Mouse (Mus musculus) retina, embryonic 14.5 days (tissue): ENCODE measurements around the gene Thap2.

Experiments used
- DNase-seq: peaks from one replicate; pipeline ENCODE4 v3.0.0-alpha.2; 2015; ENCODE audit warnings: low spot score

Gene Thap2

GRCm38 (mm10) chr10:115384221-115385017 is at the start of gene Thap2, which contains the start of gene Zfc3h1:
Gene Thap2, minus strand, starts transcription at chr10:115384443.
Gene Zfc3h1, plus strand, starts transcription at chr10:115384959.
- DNase-seq: peak; percentile 98

- no peak for DNase-seq
Observed at GRCm38 (mm10) chr10:115425351-115425750, 41.1 kb upstream of the Thap2 start.

GRCm38 (mm10) chr10:115421976-115422375 is 37.7 kb upstream of the Thap2 start:
- no peak for DNase-seq

- no peak for DNase-seq
Observed at GRCm38 (mm10) chr10:115414056-115414455, 29.8 kb upstream of the Thap2 start.

GRCm38 (mm10) chr10:115413496-115413895 is 29.3 kb upstream of the Thap2 start:
- DNase-seq: no peak

GRCm38 (mm10) chr10:115406393-115406792 is 22.1 kb upstream of the Thap2 start:
- DNase-seq: peak; percentile 85

GRCm38 (mm10) chr10:115391896-115392295 is 7.7 kb upstream of the Thap2 start:
- DNase-seq: no peak

- DNase-seq: no peak
Observed at GRCm38 (mm10) chr10:115391076-115391475, 6.8 kb upstream of the Thap2 start.

GRCm38 (mm10) chr10:115387891-115388290 is 3.6 kb upstream of the Thap2 start:
- no peak for DNase-seq

- DNase-seq: peak; percentile 64
Observed at GRCm38 (mm10) chr10:115385018-115386002, 1.1 kb upstream of the Thap2 start.

- DNase-seq: peak; percentile 38
Observed at GRCm38 (mm10) chr10:115383644-115384220, 511 bp downstream of the Thap2 start.

GRCm38 (mm10) chr10:115382846-115383643 is 1.2 kb downstream of the Thap2 start:
- DNase-seq: peak; percentile 17

GRCm38 (mm10) chr10:115381506-115382084 is 2.6 kb downstream of the Thap2 start:
- DNase-seq: no peak

- DNase-seq: no peak
Observed at GRCm38 (mm10) chr10:115363151-115363550, 21.1 kb downstream of the Thap2 start.

- DNase-seq: no peak
Observed at GRCm38 (mm10) chr10:115362623-115362964, 21.6 kb downstream of the Thap2 start.

GRCm38 (mm10) chr10:115361840-115362622 is 22.2 kb downstream of the Thap2 start, which contains the start of gene Tmem19:
Gene Tmem19, minus strand, starts transcription at chr10:115362501.
- DNase-seq: peak; percentile 97

GRCm38 (mm10) chr10:115359066-115359465 is 25.2 kb downstream of the Thap2 start:
- DNase-seq: no peak

- no peak for DNase-seq
Observed at GRCm38 (mm10) chr10:115358216-115358919, 25.9 kb downstream of the Thap2 start.

- DNase-seq: no peak
Observed at GRCm38 (mm10) chr10:115356106-115356505, 28.1 kb downstream of the Thap2 start.

GRCm38 (mm10) chr10:115355016-115355415 is 29.2 kb downstream of the Thap2 start:
- DNase-seq: no peak
